Mouse (Mus musculus) C2C12 (cell line): ENCODE measurements around the gene Pex11a.

ENCODE experiments used
- CEBPB ChIP-seq: IDR thresholded peaks from one replicate; pipeline ENCODE4 v1.6.1; 2011; ENCODE audit warnings: low read depth, mild to moderate bottlenecking, control low read depth, moderate library complexity
- CTCF ChIP-seq: IDR thresholded peaks from one replicate; pipeline ENCODE4 v1.5.1; 2011; ENCODE audit not compliant: control insufficient read depth, insufficient read depth, insufficient read length
- MAX ChIP-seq: IDR thresholded peaks from one replicate; pipeline ENCODE4 v1.6.1; 2011; ENCODE audit warnings: mild to moderate bottlenecking, control low read depth
- MYOG ChIP-seq: IDR thresholded peaks from one replicate; pipeline ENCODE4 v1.6.1; 2011; ENCODE audit not compliant: control insufficient read depth, insufficient read length; ENCODE audit errors: extremely low read depth
- USF1 ChIP-seq: IDR thresholded peaks from one replicate; pipeline ENCODE4 v1.6.1; 2011; ENCODE audit warnings: low read depth, mild to moderate bottlenecking, control low read depth, moderate library complexity

DNA sequence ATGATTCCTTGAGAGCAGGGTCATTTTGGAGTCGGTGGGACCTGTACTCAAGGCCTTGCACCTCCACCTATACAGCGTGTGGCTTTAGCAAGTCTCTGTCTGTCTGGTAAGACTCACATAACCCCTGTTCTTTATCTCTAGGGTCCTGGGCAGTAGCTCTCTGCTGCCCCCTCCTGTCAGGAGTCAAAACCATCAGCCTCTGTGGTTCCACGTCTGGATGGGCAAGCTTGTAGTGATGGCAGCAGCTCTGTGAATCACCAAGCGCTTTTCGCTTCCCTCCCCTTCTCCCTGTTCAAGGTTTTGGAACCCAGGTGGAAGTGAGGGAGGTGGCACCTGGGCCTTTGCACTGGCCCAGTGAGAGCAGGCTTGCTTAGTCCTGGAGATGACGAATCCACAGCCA is 14.7 kb downstream of the Pex11a start:
- peak; percentile 66 for TF ChIP-seq CTCF
- no peak for TF ChIP-seq USF1
- TF ChIP-seq CEBPB, result no peak
- TF ChIP-seq MYOG, result no peak
- no peak for TF ChIP-seq MAX
